Mouse (Mus musculus) C2C12 (cell line): ENCODE results near the gene 4930402F06Rik. TPM values are rescaled to one million over a fixed set of nuclear protein-coding genes. Genes with fewer than 3 reads are reported as not detected.

Experiments
- H3K27me3 ChIP-seq: one replicate; pipeline ENCODE4 v1.6.1; 2011; ENCODE audit not compliant: control insufficient read depth, insufficient read depth, insufficient read length
- H3K36me3 ChIP-seq: one replicate; pipeline ENCODE4 v1.6.1; 2011; ENCODE audit not compliant: control insufficient read depth, insufficient read depth
- H3K4me3 ChIP-seq: one replicate; pipeline ENCODE4 v1.5.1; 2011; ENCODE audit warnings: mild to moderate bottlenecking, control low read depth; ENCODE audit not compliant: poor library complexity, insufficient read depth, severe bottlenecking
- H3K79me2 ChIP-seq: one replicate; pipeline ENCODE4 v1.6.1; 2011; ENCODE audit not compliant: control insufficient read depth, insufficient read depth
- H3K79me3 ChIP-seq: one replicate; pipeline ENCODE4 v1.6.1; 2011; ENCODE audit warnings: low read depth, control low read depth
- H3ac ChIP-seq: one replicate; pipeline ENCODE3; 2011; ENCODE audit warnings: low read depth; ENCODE audit not compliant: control insufficient read depth, insufficient read length
- CEBPB ChIP-seq: IDR thresholded peaks from one replicate; pipeline ENCODE4 v1.6.1; 2011; ENCODE audit warnings: low read depth, mild to moderate bottlenecking, control low read depth, moderate library complexity
- CTCF ChIP-seq: IDR thresholded peaks from one replicate; pipeline ENCODE4 v1.5.1; 2011; ENCODE audit not compliant: control insufficient read depth, insufficient read depth, insufficient read length
- FOSL1 ChIP-seq: IDR thresholded peaks from one replicate; pipeline ENCODE4 v1.8.0; 2011; ENCODE audit warnings: mild to moderate bottlenecking, low read length; ENCODE audit not compliant: poor library complexity, insufficient read depth, severe bottlenecking
- MAX ChIP-seq: IDR thresholded peaks from one replicate; pipeline ENCODE4 v1.6.1; 2011; ENCODE audit warnings: mild to moderate bottlenecking, control low read depth
- MYOD1 ChIP-seq: IDR thresholded peaks from one replicate; pipeline ENCODE4 v1.6.1; 2011; ENCODE audit warnings: low read depth; ENCODE audit not compliant: control insufficient read depth, insufficient read length
- MYOG ChIP-seq: IDR thresholded peaks from one replicate; pipeline ENCODE4 v1.6.1; 2011; ENCODE audit not compliant: control insufficient read depth, insufficient read length; ENCODE audit errors: extremely low read depth
- USF1 ChIP-seq: IDR thresholded peaks from one replicate; pipeline ENCODE4 v1.6.1; 2011; ENCODE audit warnings: low read depth, mild to moderate bottlenecking, control low read depth, moderate library complexity
- long read RNA-seq, 2 experiments: library from polyadenylated mRNA; unstranded; transcript quantifications; one replicate each; pipeline ENCODE4 v2.0.0; 2019 to 2020
- polyA plus RNA-seq: library from polyadenylated mRNA; unstranded; fragments of >200 nt; fragmentation: generic; extraction: Trizol; gene quantifications from one replicate; pipeline ENCODE4 v1.2.1, GENCODE M21; 2012; ENCODE audit warnings: missing spikeins

4930402F06Rik gene
- polyA plus RNA-seq = not detected
- long read RNA-seq, experiment 1 = 0 reads
- long read RNA-seq, experiment 2 = 0 reads

- no peaks in the 10 kb centered on the region for H3K79me2 ChIP-seq
- TF ChIP-seq MYOG (no peak), MAX (no peak), FOSL1 (no peak), MYOD1 (no peak), USF1 (no peak), CTCF (no peak), CEBPB (no peak)
- no peak within 1 kb of the TSS for H3ac ChIP-seq
- H3K4me3 ChIP-seq = no peak within 1 kb of the TSS
- H3K36me3 ChIP-seq = no peaks in the 10 kb centered on the region
- H3K27me3 ChIP-seq = no peaks in the 10 kb centered on the region
- no peaks in the 10 kb centered on the region for H3K79me3 ChIP-seq
These were observed at the start of gene 4930402F06Rik for GRCm38 (mm10) chr2:35397096-35397495. Gene 4930402F06Rik, minus strand, starts transcription at chr2:35397175.

DNA sequence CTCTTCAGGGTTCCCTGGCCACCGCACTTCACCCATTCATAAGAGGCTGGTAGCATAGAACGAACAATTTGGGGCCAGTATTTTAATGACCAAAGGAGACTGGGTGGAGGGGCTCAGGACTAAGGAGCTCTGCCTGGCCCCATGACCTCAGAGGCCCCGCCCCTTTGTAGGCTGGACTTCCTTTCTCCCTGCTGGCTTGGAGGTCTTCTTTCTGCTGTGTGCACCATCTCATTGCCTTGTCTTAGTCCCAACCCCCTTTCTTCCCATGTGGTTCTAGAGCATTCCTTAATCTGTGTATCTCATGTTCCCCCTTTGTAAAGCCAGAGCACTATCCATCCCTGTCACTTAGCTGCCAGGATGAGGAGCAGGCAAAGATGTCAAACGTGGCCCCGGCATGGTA, 49.3 kb upstream of the 4930402F06Rik start:
- H3K79me2 ChIP-seq = peaks cover 98% of the 10 kb centered on the region
- H3ac ChIP-seq = no peak overlapping the region
- TF ChIP-seq MYOD1 (no peak), MAX (no peak), FOSL1 (no peak), MYOG (no peak), CTCF (no peak), USF1 (no peak), CEBPB (no peak)
- H3K4me3 ChIP-seq = no peak overlapping the region
- H3K27me3 ChIP-seq = no peaks in the 10 kb centered on the region
- H3K36me3 ChIP-seq = peaks cover 5% of the 10 kb centered on the region
- H3K79me3 ChIP-seq = peaks cover 16% of the 10 kb centered on the region

- TF ChIP-seq CEBPB (no peak), USF1 (no peak), MAX (no peak), MYOD1 (no peak), MYOG (no peak)
- Histone ChIP-seq H3ac (no peak overlapping the region), H3K36me3 (peaks cover 5% of the 10 kb centered on the region), H3K27me3 (no peaks in the 10 kb centered on the region), H3K79me3 (peaks cover 13% of the 10 kb centered on the region), H3K4me3 (no peak overlapping the region), H3K79me2 (peaks cover 94% of the 10 kb centered on the region)
These were observed 48.6 kb upstream of the 4930402F06Rik start for GRCm38 (mm10) chr2:35445610-35446009.

DNA sequence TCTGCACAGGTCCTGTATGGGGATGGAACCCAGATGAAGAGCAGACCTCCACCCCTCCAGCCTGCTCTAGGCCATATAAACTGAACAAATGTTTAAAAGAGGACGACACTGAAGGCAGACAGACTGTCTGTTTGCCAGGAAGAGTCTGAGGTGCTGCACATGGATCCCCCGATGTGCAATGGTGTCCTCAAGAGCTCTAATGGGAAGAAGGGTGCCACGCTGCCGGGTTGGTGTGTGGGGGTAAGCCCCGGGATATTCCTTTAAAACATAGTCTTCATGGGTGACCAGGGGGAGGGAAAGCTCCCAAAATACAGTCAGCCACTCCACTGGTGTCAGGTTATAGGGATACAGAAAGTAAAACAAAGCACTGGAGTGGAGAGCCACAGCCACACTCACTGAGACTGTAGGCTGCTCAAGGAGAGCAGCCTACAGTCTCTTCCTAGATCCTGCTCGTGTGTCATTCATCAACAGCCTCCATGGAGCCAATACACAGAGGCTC, 47.8 kb upstream of the 4930402F06Rik start:
- Histone ChIP-seq H3ac (no peak overlapping the region), H3K79me2 (peaks cover 86% of the 10 kb centered on the region), H3K79me3 (peaks cover 12% of the 10 kb centered on the region), H3K27me3 (no peaks in the 10 kb centered on the region), H3K36me3 (peaks cover 5% of the 10 kb centered on the region), H3K4me3 (no peak overlapping the region)
- TF ChIP-seq FOSL1 (no peak), USF1 (no peak), MYOD1 (no peak), CEBPB (no peak), CTCF (no peak), MYOG (no peak), MAX (no peak)

- Histone ChIP-seq H3K4me3 (no peak overlapping the region), H3K27me3 (no peaks in the 10 kb centered on the region), H3K79me2 (peaks cover 86% of the 10 kb centered on the region), H3ac (no peak overlapping the region), H3K79me3 (peaks cover 14% of the 10 kb centered on the region), H3K36me3 (peaks cover 5% of the 10 kb centered on the region)
- TF ChIP-seq CTCF (no peak), MYOD1 (no peak), MYOG (no peak), MAX (no peak), CEBPB (no peak), USF1 (no peak), FOSL1 (no peak)
These were observed 47.2 kb upstream of the 4930402F06Rik start for GRCm38 (mm10) chr2:35443981-35444763.
